Mouse (Mus musculus): Measurements from ENCODE around the gene Zc3h18.

Gene Zc3h18

GRCm38 (mm10) chr8:122376365-122377231 is at the start of gene Zc3h18:
TSS of gene Zc3h18 (plus strand) at chr8:122376609.
- DNase-seq (ENCODE audit: low spot score): peak; percentile 99

GRCm38 (mm10) chr8:122329072-122329471 is 47.3 kb upstream of the Zc3h18 start:
- no peak for DNase-seq (ENCODE audit: low spot score)

- DNase-seq (ENCODE audit: low spot score): no peak
These were observed 46.7 kb upstream of the Zc3h18 start for GRCm38 (mm10) chr8:122329553-122330239.

- DNase-seq (ENCODE audit: low spot score): no peak
These were observed 45.8 kb upstream of the Zc3h18 start for GRCm38 (mm10) chr8:122330446-122331133.

GRCm38 (mm10) chr8:122331134-122331523 is 45.3 kb upstream of the Zc3h18 start:
- no peak for DNase-seq (ENCODE audit: low spot score)

DNA sequence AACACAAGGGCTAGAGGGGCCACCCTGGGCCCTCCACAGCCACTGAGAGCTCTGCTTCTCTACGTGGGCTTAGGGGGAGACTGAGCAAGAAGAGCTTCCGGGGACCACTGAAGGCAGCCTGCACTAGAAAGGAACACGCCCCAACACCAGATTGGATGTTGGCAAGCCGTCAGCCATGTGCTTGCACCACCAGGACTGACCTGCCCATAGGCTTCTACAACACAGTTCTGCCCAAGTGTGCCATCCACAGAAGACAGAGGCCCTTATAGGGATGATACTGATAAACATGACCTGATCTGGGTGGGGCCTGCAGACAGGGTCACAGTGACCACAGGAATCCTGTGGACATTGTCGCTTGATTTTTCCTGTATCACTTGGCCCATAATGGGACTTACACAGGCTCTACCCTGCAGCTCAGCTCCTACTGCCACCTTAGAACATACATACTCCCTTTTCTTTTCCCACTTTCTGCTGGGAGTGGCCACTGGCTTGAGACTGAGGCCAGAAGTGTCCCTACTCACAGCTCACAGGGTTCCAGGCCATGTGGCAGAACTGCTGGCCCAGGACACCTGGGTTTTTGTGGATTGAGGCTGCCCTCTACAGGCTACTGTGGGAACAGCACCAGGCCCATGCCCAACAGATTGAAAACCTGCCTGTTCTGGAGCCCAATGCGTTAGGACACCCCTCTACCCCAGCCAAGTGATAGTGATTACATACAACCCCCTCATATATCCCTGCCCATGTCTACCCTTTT is 43.5 kb upstream of the Zc3h18 start:
- DNase-seq (ENCODE audit: low spot score): peak; percentile 41

DNA sequence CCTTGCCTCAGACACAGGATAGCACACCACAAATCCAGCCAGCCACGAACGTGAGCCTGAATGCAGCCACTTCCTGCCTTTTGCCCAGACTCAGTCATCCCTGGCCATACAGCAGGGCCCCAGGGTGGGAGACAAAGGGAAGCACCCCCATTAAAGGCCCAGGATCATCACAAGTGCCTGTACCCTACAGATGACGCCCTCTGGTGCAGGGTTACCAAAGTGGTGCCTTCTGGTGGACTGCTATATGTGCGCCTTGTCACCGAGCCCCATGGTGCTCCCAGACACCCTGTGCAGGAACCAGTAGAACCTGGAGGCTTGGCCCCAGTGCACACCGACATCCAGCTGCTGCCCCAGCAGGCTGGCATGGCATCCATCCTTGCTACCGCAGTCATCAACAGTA is 42.9 kb upstream of the Zc3h18 start:
- DNase-seq (ENCODE audit: low spot score): no peak

- DNase-seq (ENCODE audit: low spot score): no peak
These were observed 41.5 kb upstream of the Zc3h18 start for GRCm38 (mm10) chr8:122334791-122335490.

GRCm38 (mm10) chr8:122335638-122336250 is 40.7 kb upstream of the Zc3h18 start:
- DNase-seq (ENCODE audit: low spot score): no peak

- no peak for DNase-seq (ENCODE audit: low spot score)
These were observed 40.0 kb upstream of the Zc3h18 start for GRCm38 (mm10) chr8:122336251-122336910.

GRCm38 (mm10) chr8:122338852-122339251 is 37.6 kb upstream of the Zc3h18 start:
- DNase-seq (ENCODE audit: low spot score): no peak

DNA sequence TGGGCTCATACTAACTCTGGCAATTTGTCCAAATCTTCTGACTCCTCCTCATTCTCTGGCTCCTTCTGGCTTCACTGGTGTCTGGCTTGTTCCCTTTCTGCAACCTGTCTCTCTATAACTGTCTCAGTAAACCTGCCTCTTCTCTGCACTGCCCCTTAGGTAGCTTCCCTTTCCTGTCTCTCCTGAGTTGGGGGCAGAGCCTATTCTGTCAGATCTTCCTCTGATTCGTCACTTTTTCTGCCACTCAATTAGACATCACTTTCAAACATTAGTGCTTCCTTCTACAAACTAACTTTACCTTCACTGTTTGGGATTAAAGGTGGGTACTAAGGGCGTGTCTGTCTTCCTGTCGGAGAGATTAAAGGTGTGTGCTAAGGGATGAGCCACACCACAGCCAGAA is 35.6 kb upstream of the Zc3h18 start:
- no peak for DNase-seq (ENCODE audit: low spot score)

GRCm38 (mm10) chr8:122341790-122342189 is 34.6 kb upstream of the Zc3h18 start:
- DNase-seq (ENCODE audit: low spot score): no peak

GRCm38 (mm10) chr8:122342362-122342761 is 34.0 kb upstream of the Zc3h18 start:
- no peak for DNase-seq (ENCODE audit: low spot score)

DNA sequence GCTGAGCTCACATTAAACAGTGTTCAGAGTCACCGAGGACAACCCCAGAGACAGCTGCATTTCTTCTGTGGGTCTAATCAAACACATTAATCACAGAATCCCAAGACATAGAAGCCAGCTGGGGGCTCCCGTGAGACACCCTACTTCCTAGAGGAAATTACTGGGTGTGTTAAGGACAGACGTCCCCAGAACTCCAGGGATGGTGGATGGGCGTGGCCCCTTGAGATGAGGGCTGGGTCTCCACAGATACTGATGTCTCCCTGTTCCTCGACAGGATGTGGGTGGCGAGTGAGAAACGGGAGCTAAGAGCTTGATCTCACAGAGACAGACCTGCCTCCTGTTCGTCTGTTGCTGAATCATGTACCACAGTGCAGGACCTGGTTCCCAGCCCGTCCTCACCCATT is 33.6 kb upstream of the Zc3h18 start:
- no peak for DNase-seq (ENCODE audit: low spot score)

DNA sequence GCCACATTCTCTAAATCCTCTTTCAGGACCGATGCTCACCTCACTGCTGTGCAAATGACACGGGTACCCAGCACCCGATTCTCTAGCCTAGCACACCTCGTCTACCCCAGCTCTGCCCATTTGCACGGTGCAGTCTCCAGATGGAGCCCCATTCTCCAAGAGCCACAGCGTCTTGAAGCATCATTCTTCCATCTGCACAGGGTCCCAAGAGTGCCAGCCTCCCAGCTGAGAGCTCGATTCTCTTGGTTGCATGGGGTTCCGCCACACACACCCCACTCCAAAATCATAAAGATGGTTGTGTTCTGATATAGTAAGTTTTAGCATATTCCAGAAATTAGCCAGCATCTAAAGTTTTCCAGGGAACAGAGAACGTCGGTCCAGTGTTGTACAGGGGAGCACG is 33.1 kb upstream of the Zc3h18 start:
- no peak for DNase-seq (ENCODE audit: low spot score)

DNA sequence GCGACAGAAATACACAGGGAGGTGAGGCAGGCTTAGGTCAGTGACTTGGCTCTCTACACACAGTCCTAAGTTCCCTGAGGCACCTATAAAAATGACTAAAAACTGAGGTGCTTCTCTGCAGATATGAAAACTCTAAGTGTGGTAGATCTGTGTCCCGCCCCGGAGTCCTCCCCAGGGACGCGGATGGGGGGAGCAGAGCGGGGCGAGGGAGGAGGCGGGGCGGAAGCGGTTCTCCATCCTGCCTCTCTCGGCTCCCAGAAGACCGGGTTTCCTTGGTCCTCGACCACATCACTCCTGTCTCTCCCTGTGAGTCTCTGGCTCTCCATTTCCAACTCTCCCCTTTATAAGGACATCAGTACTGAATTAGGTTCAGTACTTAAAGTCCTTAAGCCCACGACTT is 32.7 kb upstream of the Zc3h18 start:
- DNase-seq (ENCODE audit: low spot score): no peak

DNA sequence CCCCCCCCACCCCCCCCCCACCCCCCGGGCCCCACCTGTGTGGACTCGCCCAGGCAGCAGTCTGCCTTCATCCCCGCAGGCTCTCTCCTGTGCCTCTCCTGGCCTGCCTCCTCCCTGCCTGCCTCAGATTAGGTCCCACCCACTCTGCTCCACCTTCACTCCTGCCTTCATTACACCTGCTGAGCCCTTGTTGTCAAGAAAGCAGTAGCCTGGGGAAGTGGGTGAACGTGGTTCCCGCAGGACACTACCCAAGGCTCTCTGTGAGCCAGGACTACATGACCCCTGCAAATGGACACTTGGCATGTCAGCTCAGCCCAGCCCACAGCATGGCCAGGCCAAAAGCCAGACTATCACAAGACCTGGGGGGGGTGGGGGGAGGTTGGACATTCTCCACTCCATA is 32.2 kb upstream of the Zc3h18 start:
- DNase-seq (ENCODE audit: low spot score): no peak

DNA sequence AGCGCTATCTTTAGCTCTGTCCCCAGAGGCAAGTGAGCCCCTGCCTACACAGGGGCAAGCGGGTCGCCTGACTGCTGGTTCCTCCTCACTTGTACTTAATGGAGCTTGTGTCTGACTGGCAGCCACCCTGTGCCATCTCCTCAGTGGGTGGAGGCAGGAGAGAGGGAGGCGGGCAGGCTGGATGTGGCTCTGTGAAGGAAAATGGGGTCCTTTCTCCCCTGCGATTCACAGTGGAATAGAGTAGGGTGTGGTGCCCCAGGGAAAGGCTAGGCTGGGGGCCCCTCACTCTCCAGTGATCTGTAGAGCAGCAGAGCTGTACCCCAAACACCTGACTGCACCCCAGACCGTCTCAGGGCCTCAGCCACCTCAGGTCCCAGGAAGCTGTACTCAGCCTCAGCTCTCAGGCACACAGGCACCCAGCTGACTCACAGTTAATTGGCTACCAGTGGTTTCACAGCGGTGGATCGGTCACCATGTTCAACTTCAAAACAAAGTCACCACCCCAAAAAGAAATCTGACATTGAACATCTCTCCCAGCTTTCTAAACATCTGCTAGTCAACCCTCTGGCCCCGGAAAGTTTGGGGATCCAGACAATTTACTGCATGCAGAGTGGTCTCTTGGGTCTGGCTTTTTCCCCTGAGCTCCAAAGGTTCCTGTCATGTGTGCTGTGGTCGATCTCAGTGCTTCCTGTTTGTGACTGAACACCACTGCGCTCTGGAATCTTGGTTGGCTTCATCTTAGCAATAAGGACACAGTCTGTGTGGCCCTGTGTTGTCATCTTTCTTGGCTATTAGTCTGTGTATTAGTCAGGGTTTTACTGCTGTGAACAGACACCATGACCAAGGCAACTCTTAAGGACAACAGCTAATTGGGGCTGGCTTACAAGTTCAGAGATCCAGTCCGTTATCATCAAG is 31.0 kb upstream of the Zc3h18 start:
- DNase-seq (ENCODE audit: low spot score): no peak

Measured in ovary, adult 18-20 months (tissue).